Mouse (Mus musculus) liver, embryonic 14.5 days (tissue): ENCODE measurements at regions not wholly inside any gene's neighbourhood (a gene's known extent, or its start where the extent isn't known, plus 50 kb on each side); places are given as distances from the start of the nearest gene placed in this dataset.
A peak's percentile ranks its signal among the peaks of the same experiment; 100 is the strongest.

Experiments used
- ATAC-seq: fragments of 200-750 bp; cut with Nextera tagmentation; 2 replicates; pipeline ENCODE4 v1.8.0; 2017; ENCODE audit warnings: moderate number of reproducible peaks, mild to moderate bottlenecking, moderate library complexity; ENCODE audit not compliant: insufficient read depth
- DNase-seq, 3 experiments: peaks; one replicate each; pipeline ENCODE4 v3.0.0-alpha.2; 2012 to 2013; ENCODE audit warnings: low read depth in 3 of 3, low spot score in 3 of 3
- H3K27ac ChIP-seq: fragments of 300-500 bp; sonication (generic); 2 replicates; pipeline ENCODE4 v1.5.1; 2014; ENCODE audit warnings: moderate library complexity, mild to moderate bottlenecking, control low read depth, inconsistent platforms
- H3K27me3 ChIP-seq: fragments of 300-500 bp; sonication (generic); 2 replicates; pipeline ENCODE4 v1.6.1; 2014; ENCODE audit warnings: mild to moderate bottlenecking, low read length, moderate library complexity; ENCODE audit not compliant: control insufficient read depth, insufficient read depth
- H3K36me3 ChIP-seq: fragments of 300-500 bp; sonication (generic); replicated peaks from 2 replicates; pipeline ENCODE4 v1.6.1; 2014; ENCODE audit warnings: low read depth; ENCODE audit not compliant: control insufficient read depth, insufficient read depth
- H3K4me1 ChIP-seq, 2 experiments: fragments of 200-500 bp in 1 of 2; fragments of 300-500 bp in 1 of 2; sonication (generic) in 1 of 2; replicated peaks; 2 replicates each; pipeline ENCODE4 v1.6.1; 2012 to 2014; ENCODE audit warnings: antibody characterized with exemption in 1 of 2, inconsistent platforms in 1 of 2, low read length in 1 of 2; ENCODE audit not compliant: control insufficient read depth in 2 of 2, insufficient read depth in 2 of 2
- H3K4me2 ChIP-seq: fragments of 300-500 bp; sonication (generic); 2 replicates; pipeline ENCODE4 v1.6.1; 2014; ENCODE audit warnings: low read depth, mild to moderate bottlenecking, control low read depth, moderate library complexity
- H3K4me3 ChIP-seq, 2 experiments: fragments of 200-500 bp in 1 of 2; fragments of 300-500 bp in 1 of 2; sonication (generic) in 1 of 2; 2 replicates each; pipeline ENCODE4 v1.5.1; 2012 to 2014; ENCODE audit warnings: low read depth in 2 of 2, low read length in 2 of 2, mild to moderate bottlenecking in 2 of 2, control low read depth in 1 of 2, inconsistent platforms in 1 of 2, moderate library complexity in 1 of 2; ENCODE audit not compliant: insufficient read depth in 1 of 2
- H3K9ac ChIP-seq: fragments of 300-500 bp; sonication (generic); replicated peaks from 2 replicates; pipeline ENCODE4 v1.6.1; 2014; ENCODE audit warnings: mild to moderate bottlenecking, control low read depth, moderate library complexity
- H3K9me3 ChIP-seq: fragments of 300-500 bp; sonication (generic); 2 replicates; pipeline ENCODE4 v1.6.1; 2016; ENCODE audit warnings: low read length, mixed read lengths; ENCODE audit not compliant: control insufficient read depth
- CTCF ChIP-seq: IDR thresholded peaks from 2 replicates; pipeline ENCODE4 v1.5.1; 2016; ENCODE audit warnings: antibody characterized with exemption, low read depth, control low read depth
- EP300 ChIP-seq: IDR thresholded peaks from 2 replicates; pipeline ENCODE4 v1.6.1; 2016; ENCODE audit warnings: antibody characterized with exemption, low read depth
- WGBS: fragments of 180-500 bp; shearing (Covaris S2); extraction: QIAGEN DNeasy Blood & Tissue Kit; methylation state at CpG from one replicate; pipeline ENCODE4 v1.1.7; 2014; ENCODE audit not compliant: insufficient replicate concordance; 5-methylcytosine and 5-hydroxymethylcytosine counted together

DNA sequence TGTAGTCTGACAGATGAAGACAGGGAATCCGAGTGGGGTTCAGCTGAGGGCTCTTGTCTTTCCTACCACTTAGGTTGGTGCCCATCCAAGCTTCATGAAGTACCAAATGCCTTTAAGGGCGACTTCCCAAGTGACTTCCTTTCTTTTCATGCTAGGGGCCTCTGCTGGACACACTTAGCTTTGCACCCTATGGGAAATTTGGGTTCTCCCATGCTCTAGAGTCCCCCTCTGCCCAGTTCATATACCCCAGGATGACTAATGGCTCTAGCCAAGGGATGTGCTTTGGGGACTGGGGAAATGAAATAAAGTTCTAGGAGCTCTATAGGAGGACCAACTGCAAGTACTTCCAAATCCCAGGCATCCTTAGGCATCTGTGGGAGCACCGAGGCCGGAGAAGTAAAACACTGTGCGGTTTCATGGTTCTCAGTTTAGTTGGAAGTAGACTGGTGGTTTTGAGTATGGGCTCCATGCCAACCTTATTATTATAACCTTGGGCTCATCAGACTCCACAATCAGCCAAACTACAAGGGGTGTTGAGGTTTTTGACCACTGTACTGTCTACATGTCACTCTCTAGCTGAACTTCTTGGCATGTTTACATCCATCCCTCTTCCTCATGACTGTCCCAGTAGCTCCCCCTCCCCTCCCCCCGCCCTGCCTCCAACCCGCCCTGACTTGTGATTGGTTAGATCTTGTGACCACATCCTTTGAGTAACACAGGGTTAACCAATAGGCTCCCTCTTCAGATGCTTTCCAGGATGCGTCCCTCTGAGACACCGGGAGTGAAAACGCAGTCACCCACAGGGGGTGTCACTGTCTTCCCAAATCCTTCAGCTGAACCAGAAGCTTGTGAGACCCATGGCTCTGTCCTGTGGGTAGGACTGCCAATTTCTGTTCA, 67.9 kb upstream of the Cnih3 start:
- peak in 1 of 3 experiments; percentile 36 for DNase-seq
- ATAC-seq: no peak
- Histone ChIP-seq H3K4me2 (no peak overlapping the region), H3K27ac (no peak overlapping the region), H3K4me3 (no peak overlapping the region), H3K4me1 (no peaks in the 10 kb centered on the region), H3K27me3 (no peaks in the 10 kb centered on the region; the same call in 1 of the 2 replicates), H3K36me3 (no peaks in the 10 kb centered on the region), H3K9ac (no peak overlapping the region), H3K9me3 (no peaks in the 10 kb centered on the region)
- WGBS: 61% methylated on average over 10 of the region's 10 CpGs
- TF ChIP-seq EP300: no peak
- TF ChIP-seq CTCF: peak; percentile 58

DNA sequence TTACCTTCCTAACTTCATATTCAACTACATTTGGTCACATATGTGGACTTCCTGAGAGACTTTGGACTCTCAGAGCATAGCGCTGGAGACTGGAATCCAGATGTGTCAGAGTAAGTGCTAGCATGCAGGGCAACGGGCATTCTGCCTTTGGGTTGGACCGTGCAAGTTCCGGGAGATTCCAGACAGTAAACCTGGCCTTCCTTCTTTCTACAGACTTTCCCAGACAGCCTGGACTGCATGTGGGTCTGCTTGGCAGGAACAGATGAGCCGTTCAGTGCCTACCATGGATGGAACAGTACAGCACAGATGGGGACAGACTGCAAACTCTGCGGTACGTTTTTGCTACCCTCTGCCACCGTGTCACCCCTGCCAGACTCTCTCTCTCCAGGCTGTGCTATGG, 66.8 kb upstream of the Cnih3 start:
- no peak overlapping the region for H3K9ac ChIP-seq
- H3K27ac ChIP-seq: no peak overlapping the region
- H3K27me3 ChIP-seq: no peaks in the 10 kb centered on the region; the same call in 1 of the 2 replicates
- 79% methylated on average over 8 of the region's 8 CpGs for WGBS
- no peaks in the 10 kb centered on the region for H3K4me1 ChIP-seq
- H3K9me3 ChIP-seq: no peaks in the 10 kb centered on the region
- DNase-seq (no peak), ATAC-seq (no peak)
- H3K36me3 ChIP-seq: no peaks in the 10 kb centered on the region
- TF ChIP-seq CTCF (no peak), EP300 (no peak)
- H3K4me3 ChIP-seq: no peak overlapping the region
- H3K4me2 ChIP-seq: no peak overlapping the region

DNA sequence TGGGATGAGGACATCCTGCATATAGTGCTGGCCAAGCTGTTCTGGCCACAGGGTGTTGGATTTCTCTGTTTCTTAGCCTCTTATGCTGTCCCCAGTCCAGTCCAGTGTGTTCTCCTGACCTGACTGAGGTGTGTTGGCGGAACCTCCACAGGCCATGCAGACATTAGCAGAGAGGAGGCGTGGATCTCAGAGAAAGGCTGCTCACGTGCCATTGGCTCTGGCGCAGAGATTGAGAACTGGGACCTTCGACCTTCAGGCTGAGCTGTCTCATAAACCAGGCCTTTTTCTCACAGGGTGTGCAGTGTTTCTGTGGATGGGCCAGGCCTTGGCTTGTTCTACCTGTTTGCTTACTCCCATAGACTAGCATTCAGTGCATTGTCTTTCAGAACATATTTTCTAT, 66.3 kb upstream of the Cnih3 start:
- Histone ChIP-seq H3K4me3 (no peak overlapping the region), H3K27ac (no peak overlapping the region), H3K4me1 (no peaks in the 10 kb centered on the region), H3K27me3 (no peaks in the 10 kb centered on the region; the same call in 1 of the 2 replicates), H3K9me3 (no peaks in the 10 kb centered on the region), H3K9ac (no peak overlapping the region), H3K36me3 (no peaks in the 10 kb centered on the region), H3K4me2 (no peak overlapping the region)
- no peak for DNase-seq
- WGBS: 77% methylated on average over 5 of the region's 5 CpGs
- no peak for ATAC-seq
- no peak for TF ChIP-seq CTCF
- no peak for TF ChIP-seq EP300

DNA sequence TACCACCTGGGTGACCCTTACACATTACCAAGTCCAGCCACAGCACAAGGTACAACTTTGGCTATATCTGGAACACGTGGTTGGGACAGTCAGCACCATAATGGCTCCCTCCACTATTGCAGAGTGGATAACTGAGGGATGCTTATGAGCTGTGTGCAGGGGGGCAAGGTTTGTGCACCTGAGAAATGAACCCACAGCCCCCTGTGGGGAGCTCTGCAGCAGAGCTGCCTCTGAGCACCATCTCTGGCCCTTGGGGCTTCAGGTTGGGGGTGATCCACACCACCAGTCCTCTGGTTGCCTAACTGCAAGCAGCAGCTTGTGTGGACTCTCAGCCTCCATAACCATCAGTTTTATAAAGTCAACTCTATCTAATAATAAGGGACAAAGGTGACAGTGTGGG, 65.3 kb upstream of the Cnih3 start:
- TF ChIP-seq EP300 (no peak), CTCF (no peak)
- Histone ChIP-seq H3K9ac (no peak overlapping the region), H3K4me3 (no peak overlapping the region), H3K9me3 (no peaks in the 10 kb centered on the region), H3K27ac (no peak overlapping the region), H3K36me3 (no peaks in the 10 kb centered on the region), H3K27me3 (no peaks in the 10 kb centered on the region; the same call in 1 of the 2 replicates), H3K4me2 (no peak overlapping the region), H3K4me1 (no peaks in the 10 kb centered on the region)
- DNase-seq (no peak), ATAC-seq (no peak)
- 47% methylated on average over 1 of the region's 1 CpGs for WGBS

DNA sequence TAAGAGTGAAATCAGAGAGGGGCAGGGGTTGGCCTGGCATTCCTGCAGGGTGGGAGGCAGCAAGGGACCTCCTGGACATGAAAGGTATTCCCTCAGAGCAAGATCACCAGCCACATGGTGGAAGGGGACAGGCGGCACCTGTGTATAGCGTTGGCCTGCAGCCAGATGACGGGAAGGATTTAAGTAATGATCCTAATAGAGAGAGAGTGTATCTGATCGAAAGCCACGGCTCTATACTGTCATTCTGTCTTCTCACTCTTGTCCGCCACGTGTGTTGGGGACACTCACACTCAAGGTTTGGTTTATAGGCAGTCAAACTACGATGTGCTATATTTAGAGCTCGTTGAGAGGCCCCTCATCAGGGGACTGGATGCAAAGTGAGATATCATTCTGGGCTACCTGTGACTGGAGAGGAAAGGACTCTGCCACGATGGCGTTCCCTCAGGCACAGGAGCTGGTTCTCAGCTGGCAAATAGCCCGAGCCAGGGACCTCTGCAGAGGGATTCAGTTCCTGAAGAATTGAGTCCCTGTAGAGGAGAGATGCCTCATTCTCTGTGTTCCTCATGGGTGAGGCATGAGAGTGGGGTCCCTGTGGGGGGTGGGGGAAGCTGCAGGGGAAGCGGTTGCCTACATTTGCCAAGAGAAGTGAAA, 62.9 kb upstream of the Cnih3 start:
- no peaks in the 10 kb centered on the region for H3K9me3 ChIP-seq
- H3K36me3 ChIP-seq: no peaks in the 10 kb centered on the region
- ATAC-seq (no peak), DNase-seq (no peak)
- H3K4me3 ChIP-seq: no peak overlapping the region
- H3K9ac ChIP-seq: no peak overlapping the region
- no peak for TF ChIP-seq EP300
- TF ChIP-seq CTCF: no peak
- no peaks in the 10 kb centered on the region for H3K4me1 ChIP-seq
- H3K27me3 ChIP-seq: no peaks in the 10 kb centered on the region; the same call in 1 of the 2 replicates
- no peak overlapping the region for H3K4me2 ChIP-seq
- H3K27ac ChIP-seq: no peak overlapping the region
- 61% methylated on average over 13 of the region's 13 CpGs for WGBS
